In the genomic region with DNA sequence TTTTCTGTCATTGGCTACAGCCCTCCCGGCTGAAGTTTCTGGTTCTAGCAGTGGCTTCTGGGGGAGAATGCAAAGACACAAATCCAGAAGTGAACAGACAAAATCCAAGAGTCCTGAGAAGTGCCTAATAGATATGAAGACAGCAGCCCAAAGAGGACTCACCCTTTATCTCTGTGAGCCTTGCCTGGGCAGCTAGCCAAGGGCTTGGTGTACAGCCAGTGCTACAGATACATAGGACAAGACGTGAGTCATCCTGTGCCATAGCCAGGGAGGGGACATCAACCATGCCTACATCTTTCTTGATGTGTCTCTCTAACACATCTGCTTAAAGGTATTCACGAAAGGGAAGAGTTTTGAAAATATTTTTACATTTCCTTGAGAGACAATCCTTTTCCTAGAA, we compare ENCODE assay signal across 20 mouse cellular contexts. TPM values are rescaled to one million over a fixed set of nuclear protein-coding genes. Genes with fewer than 3 reads are reported as not detected.
DNase-seq lines count a peak whose midpoint lies in the region; ATAC-seq lines count a peak whose summit lies in the region.
"Had no signal": no experiment of that assay in that cellular context is flagged by ENCODE, and none has a peak within 500 bp of the region (broad histone marks: within the 10 kb centered on the region; RNA-seq: fewer than 3 reads in every experiment).

No protein-coding gene starts in this region.

- H3K27me3 ChIP-seq in heart, embryonic 16.5 days (ENCODE audit: control insufficient read depth, insufficient read depth, low read length), result no peaks in the 10 kb centered on the region
- no peaks in the 10 kb centered on the region for H3K27me3 ChIP-seq in heart, embryonic 10.5 days (ENCODE audit: insufficient read depth, poor library complexity, severe bottlenecking)
- H3K27me3 ChIP-seq in kidney, embryonic 15.5 days, result no peaks in the 10 kb centered on the region
- no peaks in the 10 kb centered on the region for H3K27me3 ChIP-seq in forebrain, embryonic 16.5 days (replicated peaks; ENCODE audit: control insufficient read depth, insufficient read depth, low read length)
- H3K27me3 ChIP-seq: embryonic facial prominence, embryonic 15.5 days; forebrain, embryonic 13.5 days; limb, embryonic 12.5 days; megakaryocyte, embryonic 14.5 days; neural tube, embryonic 15.5 days had no signal

- peak; percentile 49; the same call in 1 of the 2 replicates for ATAC-seq in heart, embryonic 16.5 days (replicated peaks; ENCODE audit: extremely low read depth, insufficient read depth, low FRiP score)
- ATAC-seq in kidney, embryonic 15.5 days (replicated peaks; ENCODE audit: low FRiP score), result no peak
- no peak for ATAC-seq in forebrain, embryonic 16.5 days
- ATAC-seq: activated CD4-positive, CD25-positive, alpha-beta regulatory T cell, adult 4 months; forebrain, embryonic 13.5 days had no signal

- H3K4me1 ChIP-seq in heart, embryonic 16.5 days (ENCODE audit: control insufficient read depth, insufficient read depth, low read length), result no peaks in the 10 kb centered on the region
- H3K4me1 ChIP-seq in heart, embryonic 10.5 days, result no peaks in the 10 kb centered on the region
- H3K4me1 ChIP-seq in kidney, embryonic 15.5 days, result no peaks in the 10 kb centered on the region
- no peaks in the 10 kb centered on the region for H3K4me1 ChIP-seq in forebrain, embryonic 16.5 days (replicated peaks; ENCODE audit: control insufficient read depth, insufficient read depth, low read length)
- H3K4me1 ChIP-seq: embryonic facial prominence, embryonic 15.5 days; forebrain, embryonic 13.5 days; limb, embryonic 12.5 days; megakaryocyte, embryonic 14.5 days; neural tube, embryonic 15.5 days had no signal

- H3K4me3 ChIP-seq in heart, embryonic 16.5 days (ENCODE audit: low read length), result no peak overlapping the region
- H3K4me3 ChIP-seq in heart, embryonic 10.5 days, result no peak overlapping the region
- no peak overlapping the region for H3K4me3 ChIP-seq in kidney, embryonic 15.5 days (replicated peaks)
- no peak overlapping the region for H3K4me3 ChIP-seq in forebrain, embryonic 16.5 days (replicated peaks; ENCODE audit: low read length)
- H3K4me3 ChIP-seq: embryonic facial prominence, embryonic 15.5 days; forebrain, embryonic 13.5 days; limb, embryonic 12.5 days; megakaryocyte, embryonic 14.5 days; neural tube, embryonic 15.5 days had no signal

- DNase-seq in heart, embryonic 10.5 days (ENCODE audit: low spot score), result no peak
- peak; percentile 19 for DNase-seq in MN1 (ENCODE audit: low spot score)
- peak; percentile 1 for DNase-seq in adrenal gland, adult 8-10 months
- DNase-seq in heart, postnatal 4 days, result peak; percentile 31
- no peak for DNase-seq in thymus, postnatal 14 days
- DNase-seq: gastrocnemius, postnatal 10 days; kidney, adult 11 months; lung, adult 18-20 months; right cerebral cortex, postnatal 14 days had no signal

- H3K9ac ChIP-seq in heart, embryonic 16.5 days (ENCODE audit: low read length), result no peak overlapping the region
- H3K9ac ChIP-seq in kidney, embryonic 15.5 days, result no peak overlapping the region
- H3K9ac ChIP-seq in forebrain, embryonic 16.5 days (replicated peaks; ENCODE audit: low read depth, low read length), result no peak overlapping the region
- H3K9ac ChIP-seq: embryonic facial prominence, embryonic 15.5 days; forebrain, embryonic 13.5 days; limb, embryonic 12.5 days; neural tube, embryonic 15.5 days had no signal

- 33% methylated on average over 3 of the region's 3 CpGs for WGBS in heart, embryonic 16.5 days
- 58% methylated on average over 3 of the region's 3 CpGs for WGBS in heart, embryonic 10.5 days
- 80% methylated on average over 3 of the region's 3 CpGs for WGBS in kidney, embryonic 15.5 days
- 80% methylated on average over 3 of the region's 3 CpGs for WGBS in forebrain, embryonic 16.5 days

- no peaks in the 10 kb centered on the region for H3K36me3 ChIP-seq in heart, embryonic 16.5 days (ENCODE audit: control insufficient read depth, insufficient read depth)
- H3K36me3 ChIP-seq in heart, embryonic 10.5 days, result no peaks in the 10 kb centered on the region
- no peaks in the 10 kb centered on the region for H3K36me3 ChIP-seq in kidney, embryonic 15.5 days
- no peaks in the 10 kb centered on the region for H3K36me3 ChIP-seq in forebrain, embryonic 16.5 days (ENCODE audit: control insufficient read depth, insufficient read depth)
- H3K36me3 ChIP-seq: embryonic facial prominence, embryonic 15.5 days; limb, embryonic 12.5 days; neural tube, embryonic 15.5 days had no signal

- no peak overlapping the region for H3K4me2 ChIP-seq in heart, embryonic 16.5 days (ENCODE audit: low read depth, low read length)
- no peak overlapping the region for H3K4me2 ChIP-seq in kidney, embryonic 15.5 days
- no peak overlapping the region for H3K4me2 ChIP-seq in forebrain, embryonic 16.5 days (ENCODE audit: low read length)
- H3K4me2 ChIP-seq: embryonic facial prominence, embryonic 15.5 days; forebrain, embryonic 13.5 days; limb, embryonic 12.5 days; neural tube, embryonic 15.5 days had no signal

- no peaks in the 10 kb centered on the region for H3K9me3 ChIP-seq in heart, embryonic 16.5 days (replicated peaks; ENCODE audit: control insufficient read depth, low read length)
- no peaks in the 10 kb centered on the region for H3K9me3 ChIP-seq in heart, embryonic 10.5 days
- no peaks in the 10 kb centered on the region for H3K9me3 ChIP-seq in kidney, embryonic 15.5 days (replicated peaks)
- H3K9me3 ChIP-seq in forebrain, embryonic 16.5 days (ENCODE audit: control insufficient read depth, low read length), result no peaks in the 10 kb centered on the region
- H3K9me3 ChIP-seq: embryonic facial prominence, embryonic 15.5 days; forebrain, embryonic 13.5 days; limb, embryonic 12.5 days; neural tube, embryonic 15.5 days had no signal

- H3K27ac ChIP-seq in heart, embryonic 16.5 days (ENCODE audit: low read length), result no peak overlapping the region
- no peak overlapping the region for H3K27ac ChIP-seq in heart, embryonic 10.5 days
- H3K27ac ChIP-seq in kidney, embryonic 15.5 days, result no peak overlapping the region
- no peak overlapping the region for H3K27ac ChIP-seq in forebrain, embryonic 16.5 days (ENCODE audit: low read length)
- H3K27ac ChIP-seq: embryonic facial prominence, embryonic 15.5 days; forebrain, embryonic 13.5 days; limb, embryonic 12.5 days; neural tube, embryonic 15.5 days had no signal

RNA-seq across cellular contexts. Expression of a gene that starts 43.3 kb away (rescaled TPM):
- 0.09 TPM in 2 replicates for polyA plus RNA-seq in heart, embryonic 16.5 days (2015; fragmentation: Nextera tagmentation; extraction: Ambion mirVana)
- 0.04 and 0.09 TPM in 2 replicates for polyA plus RNA-seq in heart, embryonic 10.5 days (2016; fragmentation: Nextera tagmentation; extraction: Ambion mirVana)
- total RNA-seq in adrenal gland, adult 8-10 months (2022), result not detected
- total RNA-seq in heart, postnatal 4 days (2021), result under 1 TPM; 0.77 to 0.83 TPM
- 0.01 and 0.08 TPM in 2 replicates for polyA plus RNA-seq in kidney, embryonic 15.5 days (2015; fragmentation: Nextera tagmentation; extraction: Ambion mirVana)
- 0.04 TPM in 1 of 2 replicates, not detected in the other for polyA plus RNA-seq in forebrain, embryonic 16.5 days (2015; fragmentation: Nextera tagmentation; extraction: Ambion mirVana)
- total RNA-seq: gastrocnemius, postnatal 10 days; monocyte, adult 5-6 weeks had no signal
- polyA plus RNA-seq: forebrain, embryonic 13.5 days; hindbrain, embryonic 11.5 days had no signal

Comparison
In these comparisons a context has a peak if more than half of its experiments do, and no peak if none do; other contexts are left out.
1. DNase-seq: peak in MN1 (single experiment), adrenal gland, adult 8-10 months (single experiment) and heart, postnatal 4 days (single experiment); none in heart, embryonic 10.5 days (single experiment) and thymus, postnatal 14 days (single experiment).